Mouse (Mus musculus): ENCODE data around the gene Alg9.

Alg9 gene

GRCm38 (mm10) chr9:50855133-50855766, 80.4 kb downstream of the Alg9 start:
- DNase-seq = no peak

- no peak for DNase-seq
Measured at GRCm38 (mm10) chr9:50855780-50856179, 81.0 kb downstream of the Alg9 start.

- DNase-seq = peak; percentile 96
Measured at GRCm38 (mm10) chr9:50856341-50857081, 81.7 kb downstream of the Alg9 start.

- peak in 1 of 2 experiments; percentile 75 for DNase-seq
Measured at GRCm38 (mm10) chr9:50857082-50857641, 82.3 kb downstream of the Alg9 start.

GRCm38 (mm10) chr9:50858681-50859080, 83.9 kb downstream of the Alg9 start:
- DNase-seq = no peak

GRCm38 (mm10) chr9:50861119-50861839, 86.5 kb downstream of the Alg9 start:
- peak; percentile 79 to 85 for DNase-seq

- no peak for DNase-seq
Measured at GRCm38 (mm10) chr9:50863824-50864223, 89.0 kb downstream of the Alg9 start.

GRCm38 (mm10) chr9:50864877-50865276, 90.1 kb downstream of the Alg9 start:
- DNase-seq = no peak

- no peak for DNase-seq
Measured at GRCm38 (mm10) chr9:50865803-50866202, 91.0 kb downstream of the Alg9 start.

GRCm38 (mm10) chr9:50867015-50867414, 92.2 kb downstream of the Alg9 start:
- DNase-seq = peak; percentile 44

GRCm38 (mm10) chr9:50868182-50868581, 93.4 kb downstream of the Alg9 start:
- DNase-seq = peak; percentile 75 to 85

- DNase-seq = no peak
Measured at GRCm38 (mm10) chr9:50873210-50873609, 98.4 kb downstream of the Alg9 start.

- peak in 1 of 2 experiments; percentile 37 for DNase-seq
Measured at GRCm38 (mm10) chr9:50874031-50874430, 99.2 kb downstream of the Alg9 start.

GRCm38 (mm10) chr9:50875470-50875869, 100.7 kb downstream of the Alg9 start:
- DNase-seq = no peak

GRCm38 (mm10) chr9:50876287-50876686, 101.5 kb downstream of the Alg9 start:
- peak in 1 of 2 experiments; percentile 25 for DNase-seq

- no peak for DNase-seq
Measured at GRCm38 (mm10) chr9:50877431-50877830, 102.6 kb downstream of the Alg9 start.

- DNase-seq = no peak
Measured at GRCm38 (mm10) chr9:50882183-50882582, 107.4 kb downstream of the Alg9 start.

GRCm38 (mm10) chr9:50884093-50884492, 109.3 kb downstream of the Alg9 start:
- DNase-seq = peak in 1 of 2 experiments; percentile 22

GRCm38 (mm10) chr9:50884741-50885599, 110.2 kb downstream of the Alg9 start:
- DNase-seq = no peak

- DNase-seq = peak; percentile 54 to 65
Measured at GRCm38 (mm10) chr9:50885600-50885987, 110.8 kb downstream of the Alg9 start.

GRCm38 (mm10) chr9:50886870-50887269, 112.1 kb downstream of the Alg9 start:
- no peak for DNase-seq

GRCm38 (mm10) chr9:50887351-50887750, 112.5 kb downstream of the Alg9 start:
- DNase-seq = peak in 1 of 2 experiments; percentile 24
